Comparison of ENCODE assay signal across 7 mouse cellular contexts in genomic region chr12:85455065-85456058, GRCm38 (mm10). TPM values are rescaled to one million over a fixed set of nuclear protein-coding genes. Genes with fewer than 3 reads are reported as not detected.
DNase-seq lines count a peak whose midpoint lies in the region; ATAC-seq lines count a peak whose summit lies in the region.

No protein-coding gene starts in this region.

- H3K9me3 ChIP-seq in limb, embryonic 10.5 days (replicated peaks), result no peaks in the 10 kb centered on the region
- no peaks in the 10 kb centered on the region for H3K9me3 ChIP-seq in midbrain, embryonic 13.5 days

- peak; percentile 92 for ATAC-seq in granulocyte monocyte progenitor cell, adult 5-6 weeks (replicated peaks; ENCODE audit: poor library complexity, severe bottlenecking)
- ATAC-seq in midbrain, embryonic 13.5 days, result peak; percentile 99

- H3K4me2 ChIP-seq in midbrain, embryonic 13.5 days (replicated peaks), result peak overlapping the region; percentile 80

- peak overlapping the region; percentile 95 for H3K27ac ChIP-seq in limb, embryonic 10.5 days
- H3K27ac ChIP-seq in midbrain, embryonic 13.5 days, result peak overlapping the region; percentile 91

- H3K4me1 ChIP-seq in limb, embryonic 10.5 days, result peaks cover 61% of the 10 kb centered on the region
- H3K4me1 ChIP-seq in midbrain, embryonic 13.5 days (replicated peaks), result peaks cover 19% of the 10 kb centered on the region

- no peaks in the 10 kb centered on the region for H3K36me3 ChIP-seq in limb, embryonic 10.5 days
- H3K36me3 ChIP-seq in midbrain, embryonic 13.5 days, result no peaks in the 10 kb centered on the region

- 2% methylated on average over 44 of the region's 44 CpGs for WGBS in limb, embryonic 10.5 days
- WGBS in midbrain, embryonic 13.5 days, result 2% methylated on average over 44 of the region's 44 CpGs

- no peaks in the 10 kb centered on the region for H3K27me3 ChIP-seq in limb, embryonic 10.5 days (ENCODE audit: low read depth, poor library complexity, severe bottlenecking)
- H3K27me3 ChIP-seq in midbrain, embryonic 13.5 days, result no peaks in the 10 kb centered on the region

- DNase-seq in adrenal gland, adult 8-10 months, result peak; percentile 99
- peak; percentile 98 for DNase-seq in embryo, embryonic 9.5 days (ENCODE audit: extremely low spot score)
- DNase-seq in kidney, adult 11 months, result peak; percentile 99
- DNase-seq in limb, embryonic 10.5 days (ENCODE audit: low spot score), result peak; percentile 99
- DNase-seq in spleen, adult 12 weeks (ENCODE audit: low spot score), result peak; percentile 89

- H3K9ac ChIP-seq in midbrain, embryonic 13.5 days (replicated peaks), result peak overlapping the region; percentile 65

- peak overlapping the region; percentile 61 for H3K4me3 ChIP-seq in limb, embryonic 10.5 days
- peak overlapping the region; percentile 52 for H3K4me3 ChIP-seq in midbrain, embryonic 13.5 days (replicated peaks)

RNA-seq across cellular contexts. Expression of gene Fos, which starts 18.3 kb away (rescaled TPM):
- total RNA-seq in adrenal gland, adult 8-10 months (2022), result 10 to 100 TPM; 13.3 to 32.9 (median 13.7) TPM
- 35.1 and 50.4 TPM in 2 replicates for total RNA-seq in granulocyte monocyte progenitor cell, adult 5-6 weeks (2014; fragmentation: Nextera tagmentation)
- total RNA-seq in granulocyte monocyte progenitor cell, adult 5-6 weeks (2017), result 137 and 160 TPM in 2 replicates
- polyA plus RNA-seq in limb, embryonic 10.5 days (2016; fragmentation: Nextera tagmentation; extraction: Ambion mirVana), result 0.76 and 0.80 TPM in 2 replicates
- polyA plus RNA-seq in midbrain, embryonic 13.5 days (2015; fragmentation: Nextera tagmentation; extraction: Ambion mirVana), result 0.82 and 0.90 TPM in 2 replicates

Comparison
In these comparisons a context has a peak if more than half of its experiments do, and no peak if none do; other contexts are left out.
1. Peak in every context shown above with its lines: DNase-seq, ATAC-seq, H3K4me3 ChIP-seq and H3K27ac ChIP-seq.